Mouse (Mus musculus): ENCODE results near the gene Zfp160.

GRCm38 (mm10) chr17:20965421-20965820 lies 43.3 kb upstream of the Zfp160 start:
- TF ChIP-seq POLR2A (IDR thresholded peaks at IDR 0.05; ENCODE audit: low read depth, low read length) (no peak), CTCF (IDR thresholded peaks at IDR 0.05; ENCODE audit: extremely low read depth, insufficient read depth, insufficient read length, insufficient replicate concordance) (no peak)

All from spleen, adult 2 months (tissue).